Mouse (Mus musculus): ENCODE data around the gene Mmp11. TPM values are rescaled to one million over a fixed set of nuclear protein-coding genes. Genes with fewer than 3 reads are reported as not detected.

The Mmp11 gene
- 6.9 and 7.5 TPM in 2 replicates for polyA plus RNA-seq (2012; rRNA removed)

GRCm38 (mm10) chr10:75935680-75936541 lies at the start of gene Mmp11:
Gene Mmp11, minus strand, starts transcription at chr10:75936496.
- Histone ChIP-seq H3K27ac (ENCODE audit: control insufficient read depth, insufficient read depth, low read depth, low read length) (peak within 1 kb of the TSS; percentile 68), H3K36me3 (ENCODE audit: control insufficient read depth, insufficient read depth, low read length) (no peaks in the 10 kb centered on the region), H3K27me3 (ENCODE audit: control insufficient read depth, insufficient read depth, low read length) (no peaks in the 10 kb centered on the region), H3K4me1 (ENCODE audit: control insufficient read depth, insufficient read depth, low read length) (peaks cover 21% of the 10 kb centered on the region), H3K4me3 (ENCODE audit: control insufficient read depth, low read depth, low read length) (peak within 1 kb of the TSS; percentile 92)
- TF ChIP-seq CTCF (IDR thresholded peaks at IDR 0.05; ENCODE audit: control insufficient read depth, insufficient read depth, insufficient replicate concordance, low read depth, low read length) (no peak), POLR2A (IDR thresholded peaks at IDR 0.05; ENCODE audit: control insufficient read depth, low read depth, low read length) (peak; percentile 67)

DNA sequence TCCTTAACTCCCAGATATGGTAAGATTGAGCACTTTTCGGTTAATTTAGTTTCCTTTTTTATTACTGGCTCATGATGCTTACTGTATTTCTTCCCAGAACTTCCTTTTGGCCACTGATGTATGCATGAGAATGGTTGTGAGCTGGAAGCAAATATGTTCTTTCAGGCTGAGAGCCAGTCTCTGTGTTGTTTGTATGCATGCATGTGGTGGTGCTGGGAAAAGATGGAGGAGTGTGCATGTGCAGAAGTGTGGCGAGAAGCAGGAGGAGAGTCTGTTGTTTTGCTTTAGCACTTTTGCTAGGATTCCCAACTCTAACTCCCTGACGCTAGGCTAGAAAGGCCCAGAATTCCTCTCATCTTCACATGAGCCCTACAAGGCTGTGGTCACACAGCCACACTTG lies 43.1 kb upstream of the Mmp11 start:
- Histone ChIP-seq H3K27me3 (ENCODE audit: control insufficient read depth, insufficient read depth, low read length) (no peaks in the 10 kb centered on the region), H3K4me3 (ENCODE audit: control insufficient read depth, low read depth, low read length) (no peak overlapping the region), H3K36me3 (ENCODE audit: control insufficient read depth, insufficient read depth, low read length) (no peaks in the 10 kb centered on the region; the same call in 1 of the 2 replicates), H3K27ac (ENCODE audit: control insufficient read depth, insufficient read depth, low read depth, low read length) (no peak overlapping the region), H3K4me1 (ENCODE audit: control insufficient read depth, insufficient read depth, low read length) (no peaks in the 10 kb centered on the region)
- TF ChIP-seq CTCF (IDR thresholded peaks at IDR 0.05; ENCODE audit: control insufficient read depth, insufficient read depth, insufficient replicate concordance, low read depth, low read length) = no peak
- TF ChIP-seq POLR2A (IDR thresholded peaks at IDR 0.05; ENCODE audit: control insufficient read depth, low read depth, low read length) = no peak

GRCm38 (mm10) chr10:75978835-75979157 lies 42.5 kb upstream of the Mmp11 start:
- no peak overlapping the region for H3K4me3 ChIP-seq (ENCODE audit: control insufficient read depth, low read depth, low read length)
- no peaks in the 10 kb centered on the region for H3K27me3 ChIP-seq (ENCODE audit: control insufficient read depth, insufficient read depth, low read length)
- no peak overlapping the region for H3K27ac ChIP-seq (ENCODE audit: control insufficient read depth, insufficient read depth, low read depth, low read length)
- H3K4me1 ChIP-seq (ENCODE audit: control insufficient read depth, insufficient read depth, low read length) = no peaks in the 10 kb centered on the region
- H3K36me3 ChIP-seq (ENCODE audit: control insufficient read depth, insufficient read depth, low read length) = no peaks in the 10 kb centered on the region; the same call in 1 of the 2 replicates
- TF ChIP-seq POLR2A (IDR thresholded peaks at IDR 0.05; ENCODE audit: control insufficient read depth, low read depth, low read length) = no peak
- TF ChIP-seq CTCF (IDR thresholded peaks at IDR 0.05; ENCODE audit: control insufficient read depth, insufficient read depth, insufficient replicate concordance, low read depth, low read length) = no peak

GRCm38 (mm10) chr10:75978119-75978834 lies 42.0 kb upstream of the Mmp11 start:
- no peaks in the 10 kb centered on the region; the same call in 1 of the 2 replicates for H3K36me3 ChIP-seq (ENCODE audit: control insufficient read depth, insufficient read depth, low read length)
- H3K4me3 ChIP-seq (ENCODE audit: control insufficient read depth, low read depth, low read length) = no peak overlapping the region
- no peak for TF ChIP-seq POLR2A (IDR thresholded peaks at IDR 0.05; ENCODE audit: control insufficient read depth, low read depth, low read length)
- no peak for TF ChIP-seq CTCF (IDR thresholded peaks at IDR 0.05; ENCODE audit: control insufficient read depth, insufficient read depth, insufficient replicate concordance, low read depth, low read length)
- H3K27me3 ChIP-seq (ENCODE audit: control insufficient read depth, insufficient read depth, low read length) = no peaks in the 10 kb centered on the region
- H3K27ac ChIP-seq (ENCODE audit: control insufficient read depth, insufficient read depth, low read depth, low read length) = no peak overlapping the region
- no peaks in the 10 kb centered on the region for H3K4me1 ChIP-seq (ENCODE audit: control insufficient read depth, insufficient read depth, low read length)

DNA sequence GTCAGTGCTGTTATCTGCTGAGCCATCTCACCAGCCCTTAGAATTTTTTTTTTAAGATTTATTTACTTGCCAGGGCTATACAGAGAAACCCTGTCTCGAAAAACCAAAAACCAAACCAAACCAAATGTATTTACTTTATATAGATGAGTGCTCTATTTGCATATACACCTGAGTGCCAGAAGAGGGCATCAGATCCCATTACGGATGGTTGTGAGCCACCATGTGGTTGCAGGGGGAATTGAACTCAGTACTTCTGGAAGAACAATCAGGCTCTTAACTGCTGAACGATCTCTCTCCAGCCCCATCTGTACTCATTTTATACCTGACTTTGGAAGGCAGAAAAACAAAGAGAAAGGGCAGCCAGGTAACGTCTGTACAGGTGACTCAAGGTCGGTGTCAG lies 38.9 kb upstream of the Mmp11 start:
- no peaks in the 10 kb centered on the region for H3K27me3 ChIP-seq (ENCODE audit: control insufficient read depth, insufficient read depth, low read length)
- no peak overlapping the region for H3K27ac ChIP-seq (ENCODE audit: control insufficient read depth, insufficient read depth, low read depth, low read length)
- H3K4me1 ChIP-seq (ENCODE audit: control insufficient read depth, insufficient read depth, low read length) = no peaks in the 10 kb centered on the region
- TF ChIP-seq CTCF (IDR thresholded peaks at IDR 0.05; ENCODE audit: control insufficient read depth, insufficient read depth, insufficient replicate concordance, low read depth, low read length) (no peak), POLR2A (IDR thresholded peaks at IDR 0.05; ENCODE audit: control insufficient read depth, low read depth, low read length) (no peak)
- H3K36me3 ChIP-seq (ENCODE audit: control insufficient read depth, insufficient read depth, low read length) = no peaks in the 10 kb centered on the region; the same call in 1 of the 2 replicates
- H3K4me3 ChIP-seq (ENCODE audit: control insufficient read depth, low read depth, low read length) = no peak overlapping the region

- Histone ChIP-seq H3K4me3 (ENCODE audit: control insufficient read depth, low read depth, low read length) (no peak overlapping the region), H3K36me3 (ENCODE audit: control insufficient read depth, insufficient read depth, low read length) (no peaks in the 10 kb centered on the region; the same call in 1 of the 2 replicates), H3K27me3 (ENCODE audit: control insufficient read depth, insufficient read depth, low read length) (no peaks in the 10 kb centered on the region), H3K4me1 (ENCODE audit: control insufficient read depth, insufficient read depth, low read length) (no peaks in the 10 kb centered on the region; the same call in 1 of the 2 replicates), H3K27ac (ENCODE audit: control insufficient read depth, insufficient read depth, low read depth, low read length) (no peak overlapping the region)
- TF ChIP-seq CTCF (IDR thresholded peaks at IDR 0.05; ENCODE audit: control insufficient read depth, insufficient read depth, insufficient replicate concordance, low read depth, low read length) (no peak), POLR2A (IDR thresholded peaks at IDR 0.05; ENCODE audit: control insufficient read depth, low read depth, low read length) (no peak)
These were observed 37.5 kb upstream of the Mmp11 start for GRCm38 (mm10) chr10:75973846-75974245.

- Histone ChIP-seq H3K27me3 (ENCODE audit: control insufficient read depth, insufficient read depth, low read length) (no peaks in the 10 kb centered on the region), H3K36me3 (ENCODE audit: control insufficient read depth, insufficient read depth, low read length) (no peaks in the 10 kb centered on the region), H3K4me1 (ENCODE audit: control insufficient read depth, insufficient read depth, low read length) (peaks cover 24% of the 10 kb centered on the region), H3K27ac (ENCODE audit: control insufficient read depth, insufficient read depth, low read depth, low read length) (peak within 1 kb of the TSS; percentile 75), H3K4me3 (ENCODE audit: control insufficient read depth, low read depth, low read length) (peak within 1 kb of the TSS; percentile 88)
- peak; percentile 51; the same call in 1 of the 2 replicates for TF ChIP-seq POLR2A (IDR thresholded peaks at IDR 0.05; ENCODE audit: control insufficient read depth, low read depth, low read length)
- TF ChIP-seq CTCF (IDR thresholded peaks at IDR 0.05; ENCODE audit: control insufficient read depth, insufficient read depth, insufficient replicate concordance, low read depth, low read length) = no peak
These were observed 18.1 kb upstream of the Mmp11 start, which contains the start of gene Gm5134 for GRCm38 (mm10) chr10:75954381-75954811. Gene Gm5134, plus strand, starts transcription at chr10:75954514.
